Mouse (Mus musculus) heart, embryonic 11.5 days (tissue): ENCODE results near the gene C1ql3. TPM values are rescaled to one million over a fixed set of nuclear protein-coding genes. Genes with fewer than 3 reads are reported as not detected.

Experiments used
- ATAC-seq: fragments of 200-750 bp; cut with Nextera tagmentation; replicated peaks from 2 replicates; pipeline ENCODE4 v1.8.0; 2017; ENCODE audit warnings: moderate library complexity; ENCODE audit not compliant: insufficient number of reproducible peaks, low FRiP score, low TSS enrichment
- H3K27ac ChIP-seq: fragments of 300-500 bp; sonication (generic); 2 replicates; pipeline ENCODE4 v1.5.1; 2014; ENCODE audit warnings: mild to moderate bottlenecking, low read depth, low read length
- H3K27me3 ChIP-seq: fragments of 300-500 bp; sonication (generic); 2 replicates; pipeline ENCODE4 v1.6.1; 2014; ENCODE audit warnings: mild to moderate bottlenecking, low read length, mixed read lengths; ENCODE audit not compliant: control insufficient read depth, insufficient read depth
- H3K36me3 ChIP-seq: fragments of 300-500 bp; sonication (generic); 2 replicates; pipeline ENCODE4 v1.6.1; 2014; ENCODE audit warnings: mild to moderate bottlenecking, low read length, moderate library complexity, mixed read lengths; ENCODE audit not compliant: control insufficient read depth, insufficient read depth
- H3K4me1 ChIP-seq: fragments of 300-500 bp; sonication (generic); 2 replicates; pipeline ENCODE4 v1.6.1; 2014; ENCODE audit warnings: low read length; ENCODE audit not compliant: control insufficient read depth, insufficient read depth
- H3K4me2 ChIP-seq: fragments of 300-500 bp; sonication (generic); 2 replicates; pipeline ENCODE4 v1.6.1; 2014; ENCODE audit warnings: mild to moderate bottlenecking, moderate library complexity
- H3K4me3 ChIP-seq: fragments of 300-500 bp; sonication (generic); 2 replicates; pipeline ENCODE4 v1.5.1; 2014; ENCODE audit warnings: low read depth, low read length
- H3K9ac ChIP-seq: fragments of 300-500 bp; sonication (generic); 2 replicates; pipeline ENCODE4 v1.6.1; 2014; ENCODE audit warnings: mild to moderate bottlenecking, low read depth, low read length, moderate library complexity
- H3K9me3 ChIP-seq: fragments of 300-500 bp; sonication (generic); replicated peaks from 2 replicates; pipeline ENCODE4 v1.6.1; 2016; ENCODE audit warnings: low read length; ENCODE audit not compliant: control insufficient read depth
- WGBS: fragments of 180-500 bp; shearing (Covaris S2); extraction: QIAGEN DNeasy Blood & Tissue Kit; methylation state at CpG from one replicate; pipeline ENCODE4 v1.1.7; 2014; ENCODE audit not compliant: insufficient replicate concordance; 5-methylcytosine and 5-hydroxymethylcytosine counted together
- polyA plus RNA-seq: library from polyadenylated mRNA; unstranded; fragments of >200 nt; fragmentation: Nextera tagmentation; extraction: Ambion mirVana; gene quantifications from 2 replicates; pipeline ENCODE4 v1.2.1, GENCODE M21; 2014

The C1ql3 gene
- 0.84 and 0.93 TPM in 2 replicates for polyA plus RNA-seq

DNA sequence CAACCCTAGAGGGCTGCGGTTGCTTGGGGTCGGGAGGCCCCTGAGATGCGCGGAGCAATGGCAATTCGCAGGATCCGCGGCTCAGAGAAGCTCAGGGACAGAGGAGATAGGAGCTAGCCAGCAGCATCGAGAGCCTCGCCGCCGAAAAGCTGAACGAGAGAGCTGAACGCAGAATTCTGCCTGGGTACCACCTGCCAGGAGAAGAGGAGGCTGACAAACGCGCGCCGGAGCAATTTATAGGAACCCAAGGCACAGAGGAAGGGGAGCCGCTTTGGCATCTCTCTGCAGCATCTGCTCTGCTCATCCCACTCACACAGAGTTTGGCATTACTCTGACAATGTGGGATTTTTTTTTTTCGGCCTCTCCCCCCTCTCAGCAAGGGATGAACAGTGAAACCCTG, at the start of gene C1ql3:
Gene C1ql3, minus strand, starts transcription at position 335 of the 400 bp plus-strand sequence.
- Histone ChIP-seq H3K27me3 (peaks cover 39% of the 10 kb centered on the region), H3K9me3 (no peaks in the 10 kb centered on the region), H3K4me1 (peaks cover 13% of the 10 kb centered on the region), H3K4me3 (peak within 1 kb of the TSS; percentile 56), H3K4me2 (peak within 1 kb of the TSS; percentile 99), H3K9ac (peak within 1 kb of the TSS; percentile 59), H3K27ac (no peak within 1 kb of the TSS), H3K36me3 (no peaks in the 10 kb centered on the region)
- WGBS, result under 1% methylated on average over 17 of the region's 19 CpGs
- ATAC-seq, result no peak

DNA sequence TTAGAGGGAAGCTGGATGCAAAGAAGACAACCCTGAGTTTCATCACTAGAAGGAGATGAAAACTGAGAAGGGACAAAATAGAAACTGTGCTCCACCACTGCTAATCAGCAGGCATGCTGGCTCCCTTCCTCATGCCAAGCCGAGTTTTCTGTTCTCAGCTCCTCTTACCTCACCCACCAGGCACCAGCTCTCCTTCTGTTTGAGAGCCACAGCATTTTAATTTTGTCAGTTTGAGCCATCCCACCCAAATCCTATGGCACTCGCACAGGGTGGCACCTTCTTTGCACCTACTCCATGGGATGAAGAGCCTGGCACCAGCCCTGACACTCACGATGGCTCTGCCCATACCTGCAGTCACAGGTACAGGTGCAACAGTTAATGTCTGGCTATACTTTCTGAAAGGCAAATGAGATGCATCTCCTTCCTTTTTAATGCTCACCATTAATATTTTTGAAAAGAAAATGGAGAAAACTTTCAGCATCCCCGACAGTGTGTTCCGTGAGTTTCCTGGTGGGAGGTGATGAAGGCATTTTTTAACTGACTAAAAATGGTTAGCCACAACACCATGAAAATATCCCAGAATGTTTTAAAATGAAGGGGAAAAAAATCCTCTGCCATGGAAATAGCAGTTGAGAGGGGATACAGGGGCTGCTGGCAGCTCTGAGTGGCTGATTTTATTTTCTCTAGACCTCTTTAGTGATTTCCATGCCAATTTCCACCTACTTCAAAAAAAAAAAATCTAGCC, 49.0 kb upstream of the C1ql3 start:
- H3K27me3 ChIP-seq, result no peaks in the 10 kb centered on the region
- no peak overlapping the region for H3K27ac ChIP-seq
- H3K4me3 ChIP-seq, result no peak overlapping the region
- 82% methylated on average over 5 of the region's 5 CpGs for WGBS
- H3K36me3 ChIP-seq, result no peaks in the 10 kb centered on the region
- no peaks in the 10 kb centered on the region for H3K9me3 ChIP-seq
- no peak overlapping the region for H3K4me2 ChIP-seq
- no peak overlapping the region for H3K9ac ChIP-seq
- no peaks in the 10 kb centered on the region for H3K4me1 ChIP-seq
- no peak for ATAC-seq

DNA sequence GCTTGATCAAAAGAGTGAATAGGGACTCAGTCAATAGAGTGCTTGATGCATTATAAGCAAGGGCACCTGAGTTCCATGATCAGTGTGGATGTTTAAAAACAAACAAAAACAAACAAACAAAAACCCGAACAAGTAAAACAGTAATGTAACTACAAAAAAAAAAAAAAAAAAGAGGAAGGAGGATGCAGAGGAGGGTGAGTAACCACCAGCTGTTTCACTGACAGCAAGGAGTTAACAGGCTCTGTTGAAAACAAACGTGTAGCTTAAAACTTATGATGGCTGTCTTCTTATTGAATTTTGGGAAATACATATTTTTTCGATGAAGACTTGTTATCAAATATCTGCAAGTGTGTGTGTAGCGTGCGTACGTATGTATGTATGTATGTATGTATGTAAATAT, 37.0 kb upstream of the C1ql3 start:
- no peak for ATAC-seq

DNA sequence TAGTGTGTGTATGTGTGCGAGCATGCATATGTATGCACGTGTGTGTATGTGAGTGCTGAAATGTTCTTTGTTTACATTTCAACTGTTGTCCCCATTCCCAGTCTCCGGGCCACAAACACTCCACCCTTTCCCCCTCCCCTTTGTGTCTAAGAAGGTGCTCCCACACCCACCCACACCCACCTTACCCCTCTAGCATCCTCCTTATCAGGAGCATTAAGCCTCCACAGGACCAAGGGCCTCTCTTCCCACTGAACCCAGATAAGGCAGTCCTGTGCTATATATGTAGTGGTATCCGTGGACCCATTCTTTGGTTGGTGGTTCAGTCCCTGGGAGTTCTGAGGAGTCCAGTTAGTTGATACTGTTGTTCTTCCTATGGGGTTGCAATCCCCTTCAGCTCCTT, 32.9 kb upstream of the C1ql3 start:
- H3K4me3 ChIP-seq, result no peak overlapping the region
- H3K27me3 ChIP-seq, result no peaks in the 10 kb centered on the region
- WGBS, result 79% methylated on average over 4 of the region's 4 CpGs
- no peaks in the 10 kb centered on the region for H3K4me1 ChIP-seq
- no peaks in the 10 kb centered on the region for H3K36me3 ChIP-seq
- H3K27ac ChIP-seq, result no peak overlapping the region
- peak; percentile 93 for ATAC-seq
- no peak overlapping the region for H3K4me2 ChIP-seq
- no peak overlapping the region for H3K9ac ChIP-seq
- H3K9me3 ChIP-seq, result no peaks in the 10 kb centered on the region

More for the DNA sequence above, 37.0 kb upstream of the C1ql3 start:
- Histone ChIP-seq H3K4me2 (no peak overlapping the region), H3K27me3 (no peaks in the 10 kb centered on the region), H3K4me1 (no peaks in the 10 kb centered on the region), H3K4me3 (no peak overlapping the region), H3K27ac (no peak overlapping the region), H3K9me3 (no peaks in the 10 kb centered on the region), H3K36me3 (no peaks in the 10 kb centered on the region), H3K9ac (no peak overlapping the region)
- WGBS, result 81% methylated on average over 6 of the region's 6 CpGs

DNA sequence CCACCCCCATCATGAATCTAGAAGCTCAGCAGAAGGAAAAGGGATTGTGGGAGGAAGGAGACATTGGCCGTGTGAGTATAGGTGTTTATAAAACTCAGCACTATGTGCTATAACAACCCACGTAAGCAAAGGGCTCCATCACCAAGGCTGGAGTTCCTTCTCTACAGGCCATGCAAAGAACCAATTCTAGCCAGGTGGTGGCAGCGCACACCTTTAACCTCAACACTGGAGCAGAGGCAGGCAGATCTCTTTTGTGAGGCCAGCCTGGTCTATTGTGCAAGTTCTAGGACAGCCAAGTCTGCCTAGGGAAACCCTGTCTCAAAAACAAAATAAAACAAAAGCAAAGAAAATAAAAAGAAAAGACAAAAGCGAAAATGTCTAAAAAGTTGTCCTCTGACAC, 28.2 kb upstream of the C1ql3 start:
- Histone ChIP-seq H3K27me3 (no peaks in the 10 kb centered on the region), H3K27ac (no peak overlapping the region), H3K36me3 (no peaks in the 10 kb centered on the region), H3K4me2 (no peak overlapping the region), H3K4me1 (no peaks in the 10 kb centered on the region), H3K9me3 (no peaks in the 10 kb centered on the region), H3K9ac (no peak overlapping the region), H3K4me3 (no peak overlapping the region)
- 85% methylated on average over 4 of the region's 4 CpGs for WGBS
- no peak for ATAC-seq

DNA sequence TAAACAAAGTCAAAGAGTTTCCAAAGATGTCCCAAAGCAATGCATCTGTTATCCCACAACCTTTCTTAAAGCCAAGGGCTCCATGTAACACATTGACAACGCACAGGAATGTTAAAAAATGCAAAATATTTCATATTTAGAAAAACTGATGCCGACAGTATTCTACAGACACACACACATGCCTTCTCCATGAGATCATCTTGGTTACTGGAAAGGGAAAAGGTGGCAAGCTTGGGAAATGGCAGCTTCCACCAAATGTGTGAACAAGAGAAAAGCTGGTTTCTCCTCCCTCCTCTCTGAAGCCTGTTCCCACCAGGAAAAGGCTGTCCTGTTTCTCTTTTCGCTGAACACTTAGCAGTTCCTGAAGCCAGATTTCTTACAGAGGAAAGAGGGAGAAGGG, 27.2 kb upstream of the C1ql3 start:
- no peaks in the 10 kb centered on the region for H3K36me3 ChIP-seq
- no peak overlapping the region for H3K4me2 ChIP-seq
- no peak overlapping the region for H3K4me3 ChIP-seq
- H3K9ac ChIP-seq, result no peak overlapping the region
- no peak overlapping the region for H3K27ac ChIP-seq
- no peaks in the 10 kb centered on the region for H3K27me3 ChIP-seq
- ATAC-seq, result no peak
- H3K9me3 ChIP-seq, result no peaks in the 10 kb centered on the region
- 68% methylated on average over 3 of the region's 3 CpGs for WGBS
- no peaks in the 10 kb centered on the region for H3K4me1 ChIP-seq

DNA sequence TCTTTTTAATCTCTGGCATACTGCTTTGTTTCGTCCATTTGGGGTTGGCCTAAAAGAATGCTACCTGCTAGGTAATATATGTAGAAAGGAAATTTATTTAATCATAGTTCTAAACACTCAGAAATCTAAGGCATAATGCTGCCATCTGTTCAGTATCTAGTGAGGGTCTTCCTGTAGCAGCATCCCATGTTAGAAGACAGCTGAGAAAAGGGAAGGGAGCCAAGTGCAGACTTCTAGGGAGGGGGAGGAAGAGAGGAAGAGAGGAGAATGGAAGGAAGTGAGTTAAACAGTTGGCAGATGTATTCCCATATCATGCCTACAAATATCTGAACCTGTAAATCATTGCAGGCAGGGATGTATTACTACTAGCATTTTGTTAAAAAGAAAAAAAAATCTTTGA, 7.3 kb upstream of the C1ql3 start:
- no peak overlapping the region for H3K9ac ChIP-seq
- no peaks in the 10 kb centered on the region for H3K9me3 ChIP-seq
- 80% methylated on average over 1 of the region's 1 CpGs for WGBS
- H3K36me3 ChIP-seq, result no peaks in the 10 kb centered on the region
- H3K27ac ChIP-seq, result no peak overlapping the region
- no peaks in the 10 kb centered on the region for H3K4me1 ChIP-seq
- H3K27me3 ChIP-seq, result no peaks in the 10 kb centered on the region
- no peak overlapping the region for H3K4me2 ChIP-seq
- no peak for ATAC-seq
- H3K4me3 ChIP-seq, result no peak overlapping the region

DNA sequence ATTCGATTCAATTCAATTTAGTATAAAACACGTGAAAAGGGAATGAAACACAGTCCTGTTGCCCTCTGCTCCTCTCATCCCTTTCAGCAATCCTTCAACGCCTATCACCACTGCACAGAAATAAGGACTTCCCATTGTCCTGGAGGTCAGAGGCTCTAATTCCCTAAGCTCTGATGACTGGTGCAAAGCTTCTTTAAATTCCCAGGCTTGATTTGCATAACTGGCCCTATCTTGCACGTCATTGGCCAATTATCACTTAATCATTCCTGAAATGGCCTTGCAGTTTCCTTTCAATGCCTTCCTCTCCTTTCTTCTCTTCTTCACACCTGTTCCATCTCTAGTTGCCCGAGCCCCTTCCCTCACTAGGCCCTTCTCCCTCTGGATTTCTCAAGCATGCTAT, 6.8 kb upstream of the C1ql3 start:
- WGBS, result 42% methylated on average over 5 of the region's 5 CpGs

DNA sequence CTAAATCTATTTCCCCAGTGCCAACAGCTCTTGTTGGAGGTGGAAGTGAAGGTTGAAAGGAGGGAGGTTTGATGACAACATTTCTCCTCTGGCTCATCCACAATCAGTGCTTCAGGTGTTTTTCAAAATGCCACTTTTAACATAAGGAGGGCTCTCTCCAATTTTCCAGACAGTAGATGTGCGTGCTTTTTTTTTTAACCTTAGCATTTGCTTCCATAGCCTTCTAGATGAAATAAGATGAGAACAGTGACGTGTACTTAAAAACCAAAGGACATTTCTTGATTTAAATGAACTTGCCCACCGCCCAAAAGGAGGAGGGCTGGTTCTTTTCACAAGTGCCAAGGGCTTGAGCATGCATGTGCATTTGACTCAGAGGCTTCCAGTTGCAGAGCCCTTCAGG, 367 bp upstream of the C1ql3 start:
- Histone ChIP-seq H3K4me3 (no peak overlapping the region), H3K4me2 (peak overlapping the region; percentile 99; the same call in 1 of the 2 replicates)
- WGBS, result 35% methylated on average over 3 of the region's 3 CpGs

More for the DNA sequence above, 6.8 kb upstream of the C1ql3 start:
- no peaks in the 10 kb centered on the region for H3K27me3 ChIP-seq
- H3K36me3 ChIP-seq, result no peaks in the 10 kb centered on the region
- no peak overlapping the region for H3K9ac ChIP-seq
- no peak overlapping the region for H3K27ac ChIP-seq
- H3K4me2 ChIP-seq, result no peak overlapping the region
- no peaks in the 10 kb centered on the region for H3K9me3 ChIP-seq
- H3K4me3 ChIP-seq, result no peak overlapping the region
- ATAC-seq, result no peak
- H3K4me1 ChIP-seq, result no peaks in the 10 kb centered on the region

More for the DNA sequence above, 367 bp upstream of the C1ql3 start:
- H3K9me3 ChIP-seq, result no peaks in the 10 kb centered on the region
- H3K4me1 ChIP-seq, result peaks cover 13% of the 10 kb centered on the region
- H3K27ac ChIP-seq, result no peak overlapping the region
- H3K36me3 ChIP-seq, result no peaks in the 10 kb centered on the region
- H3K27me3 ChIP-seq, result peaks cover 39% of the 10 kb centered on the region
- no peak overlapping the region for H3K9ac ChIP-seq
- ATAC-seq, result no peak
